Mouse (Mus musculus): Measurements from ENCODE around the gene Vmn2r9. TPM values are rescaled to one million over a fixed set of nuclear protein-coding genes. Genes with fewer than 3 reads are reported as not detected.

The Vmn2r9 gene
- not detected for total RNA-seq (2023)

DNA sequence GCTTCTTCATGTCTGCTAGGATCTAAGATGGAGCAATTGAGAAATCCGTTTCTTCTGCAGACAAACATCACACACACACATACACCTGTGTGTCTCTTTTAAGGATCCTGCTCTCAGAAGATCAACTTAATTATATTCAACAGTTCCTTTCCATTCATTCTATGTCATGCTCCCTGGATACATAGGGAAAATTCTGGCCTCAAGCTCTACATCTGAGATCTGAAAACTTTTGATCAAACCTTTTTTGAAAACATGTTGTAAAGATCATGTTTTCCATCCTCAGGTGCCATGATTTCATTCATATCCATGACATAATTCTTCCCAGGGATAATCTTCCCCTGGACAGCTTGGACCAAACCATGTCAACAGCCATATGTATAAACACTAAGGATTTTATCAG lies at the start of gene Vmn2r9:
Gene Vmn2r9, minus strand, starts transcription at position 101 of the 400 bp plus-strand sequence.

DNA sequence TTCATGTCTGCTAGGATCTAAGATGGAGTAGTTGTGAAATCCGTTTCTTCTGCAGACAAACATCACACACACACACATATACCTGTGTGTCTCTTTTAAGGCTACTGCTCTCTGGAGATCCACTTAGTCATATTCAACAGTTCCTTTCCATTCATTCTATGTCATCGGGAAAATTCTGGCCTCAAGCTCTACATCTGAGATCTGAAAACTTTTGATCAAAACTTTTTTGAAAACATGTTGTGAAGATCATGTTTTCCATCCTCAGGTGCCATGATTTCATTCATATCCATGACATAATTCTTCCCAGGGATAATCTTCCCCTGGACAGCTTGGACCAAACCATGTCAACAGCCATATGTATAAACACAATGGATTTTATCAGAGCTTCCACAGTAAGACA lies 43.7 kb downstream of the Vmn2r9 start, which contains the start of gene Vmn2r8:
Gene Vmn2r8, minus strand, starts transcription at position 101 of the 400 bp plus-strand sequence.

DNA sequence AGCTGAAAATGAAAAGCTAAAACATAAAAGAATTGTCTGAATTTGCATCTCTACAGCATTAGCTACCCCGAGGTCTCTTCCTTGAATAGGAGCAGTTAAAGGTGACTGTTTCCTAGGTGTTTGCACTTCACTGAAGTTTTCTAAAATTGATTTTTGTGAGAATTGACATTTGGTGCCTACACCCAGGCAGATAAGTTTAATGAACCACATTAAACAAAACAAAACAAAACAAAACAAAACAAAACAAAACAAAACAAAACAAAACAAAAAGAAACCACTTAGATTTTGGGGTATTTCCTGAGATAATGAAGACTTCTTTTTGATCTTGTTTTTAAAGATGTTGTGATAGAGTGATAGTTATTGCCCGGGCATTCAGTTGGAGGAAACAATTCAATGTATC lies 57.1 kb downstream of the Vmn2r9 start, which contains the start of gene Tmed11:
Gene Tmed11, minus strand, starts transcription at position 101 of the 400 bp plus-strand sequence.

Other genes with a start within 250 kb of the Vmn2r9 start
- 156 TPM for gene Gak, start 222.8 kb downstream of the Vmn2r9 start, total RNA-seq (2023)
- 19.0 TPM for gene Tmem175, start 222.8 kb downstream of the Vmn2r9 start, total RNA-seq (2023)
- gene Idua, start 192.3 kb downstream of the Vmn2r9 start, total RNA-seq (2023) = 33.0 TPM
- gene Dgkq, start 182.9 kb downstream of the Vmn2r9 start, total RNA-seq (2023) = 38.9 TPM
- not detected for gene Slc26a1, start 177.0 kb downstream of the Vmn2r9 start, total RNA-seq (2023)
- 4.3 TPM for gene Fgfrl1, start 160.2 kb downstream of the Vmn2r9 start, total RNA-seq (2023)
- not detected for gene Rnf212, start 77.6 kb downstream of the Vmn2r9 start, total RNA-seq (2023)
- gene Tmed11, start 57.2 kb downstream of the Vmn2r9 start, total RNA-seq (2023) = not detected
- gene Vmn2r8, start 43.8 kb downstream of the Vmn2r9 start, total RNA-seq (2023) = not detected
- not detected for gene Vmn2r10, start 153.9 kb upstream of the Vmn2r9 start, total RNA-seq (2023)
- gene Vmn2r11, start 207.0 kb upstream of the Vmn2r9 start, total RNA-seq (2023) = not detected
- gene Vmn2r12, start 245.3 kb upstream of the Vmn2r9 start, total RNA-seq (2023) = not detected